Mouse (Mus musculus): Measurements from ENCODE around the gene Ccdc144b.

Gene Ccdc144b

GRCm38 (mm10) chr3:35963401-35963800 is 89.9 kb downstream of the Ccdc144b start:
- no peak for DNase-seq (ENCODE audit: extremely low read depth, low read depth, low spot score)

DNA sequence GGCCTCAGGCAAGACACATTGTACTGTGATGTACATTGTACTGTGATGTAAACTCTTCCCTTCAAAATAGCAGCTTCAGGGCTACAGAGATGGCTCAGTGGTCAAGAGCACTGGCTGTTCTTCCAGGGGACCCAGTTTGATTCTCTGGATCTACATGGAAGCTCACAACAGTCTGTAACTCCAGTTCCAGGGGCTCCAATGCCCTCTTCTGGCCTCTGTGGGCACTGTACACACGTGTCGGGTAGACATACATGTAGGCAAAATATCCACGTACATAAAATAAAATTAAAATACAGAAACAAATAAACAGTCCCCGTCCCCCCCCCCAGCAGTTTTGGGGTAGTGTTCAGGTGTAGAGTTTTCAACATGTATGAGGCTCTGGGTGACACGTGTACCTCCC is 90.4 kb downstream of the Ccdc144b start:
- DNase-seq (ENCODE audit: extremely low read depth, low read depth, low spot score) = no peak

Measured in fat pad, adult 2 months (tissue).